Mouse (Mus musculus): ENCODE results near the gene Ly6g6f.

DNA sequence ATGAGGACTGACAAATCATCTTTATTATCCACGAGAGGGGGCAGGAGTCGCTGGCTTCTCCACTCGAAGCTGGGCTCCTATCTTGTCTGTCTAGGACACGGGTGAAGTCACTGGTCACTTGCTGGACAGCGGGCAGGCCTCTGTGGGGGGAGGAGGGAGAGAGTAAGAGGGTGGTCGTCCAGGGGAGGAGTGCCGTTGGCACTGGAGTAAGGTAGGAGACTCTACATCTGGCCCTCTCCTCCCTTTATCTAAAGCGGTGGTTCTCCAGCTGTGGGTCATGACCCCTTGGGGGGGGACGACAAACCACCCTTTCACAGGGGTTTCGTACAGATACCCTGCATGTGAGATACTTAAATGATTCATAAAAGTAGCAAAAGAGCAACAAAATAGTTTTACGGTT lies 43.6 kb upstream of the Ly6g6f start:
- TF ChIP-seq POLR2A (IDR thresholded peaks at IDR 0.05; ENCODE audit: low read depth, low read length) (no peak), CTCF (IDR thresholded peaks at IDR 0.05; ENCODE audit: extremely low read depth, insufficient read length, insufficient replicate concordance, low read depth, low read length) (no peak)

All from small intestine, adult 2 months (tissue).